Mouse (Mus musculus): ENCODE data around the gene Pik3r4.

Pik3r4 gene

GRCm38 (mm10) chr9:105697764-105698396 is 55.1 kb downstream of the Pik3r4 start:
- DNase-seq (ENCODE audit: low spot score) = peak; percentile 78

GRCm38 (mm10) chr9:105700702-105701101 is 57.9 kb downstream of the Pik3r4 start:
- DNase-seq (ENCODE audit: low spot score) = no peak

GRCm38 (mm10) chr9:105701966-105702365 is 59.2 kb downstream of the Pik3r4 start:
- no peak for DNase-seq (ENCODE audit: low spot score)

- no peak for DNase-seq (ENCODE audit: low spot score)
Observed at GRCm38 (mm10) chr9:105704226-105704932, 61.6 kb downstream of the Pik3r4 start.

GRCm38 (mm10) chr9:105705011-105705410 is 62.2 kb downstream of the Pik3r4 start:
- no peak for DNase-seq (ENCODE audit: low spot score)

GRCm38 (mm10) chr9:105712049-105712448 is 69.3 kb downstream of the Pik3r4 start:
- DNase-seq (ENCODE audit: low spot score) = no peak

- no peak for DNase-seq (ENCODE audit: low spot score)
Observed at GRCm38 (mm10) chr9:105719367-105719766, 76.6 kb downstream of the Pik3r4 start.

GRCm38 (mm10) chr9:105719851-105720395 is 77.1 kb downstream of the Pik3r4 start:
- DNase-seq (ENCODE audit: low spot score) = peak; percentile 62

GRCm38 (mm10) chr9:105720430-105720829 is 77.7 kb downstream of the Pik3r4 start:
- no peak for DNase-seq (ENCODE audit: low spot score)

- DNase-seq (ENCODE audit: low spot score) = no peak
Observed at GRCm38 (mm10) chr9:105731976-105732375, 89.2 kb downstream of the Pik3r4 start.

- DNase-seq (ENCODE audit: low spot score) = no peak
Observed at GRCm38 (mm10) chr9:105734651-105735050, 91.9 kb downstream of the Pik3r4 start.

GRCm38 (mm10) chr9:105735195-105735594 is 92.4 kb downstream of the Pik3r4 start:
- no peak for DNase-seq (ENCODE audit: low spot score)

All from ovary, adult 18-20 months (tissue).